Mouse (Mus musculus): ENCODE results near the gene P4ha2. TPM values are rescaled to one million over a fixed set of nuclear protein-coding genes. Genes with fewer than 3 reads are reported as not detected.
A peak's percentile ranks its signal among the peaks of the same experiment; 100 is the strongest.

Gene P4ha2
- polyA plus RNA-seq, 1 experiment from 2014 or later: 25.1 TPM

DNA sequence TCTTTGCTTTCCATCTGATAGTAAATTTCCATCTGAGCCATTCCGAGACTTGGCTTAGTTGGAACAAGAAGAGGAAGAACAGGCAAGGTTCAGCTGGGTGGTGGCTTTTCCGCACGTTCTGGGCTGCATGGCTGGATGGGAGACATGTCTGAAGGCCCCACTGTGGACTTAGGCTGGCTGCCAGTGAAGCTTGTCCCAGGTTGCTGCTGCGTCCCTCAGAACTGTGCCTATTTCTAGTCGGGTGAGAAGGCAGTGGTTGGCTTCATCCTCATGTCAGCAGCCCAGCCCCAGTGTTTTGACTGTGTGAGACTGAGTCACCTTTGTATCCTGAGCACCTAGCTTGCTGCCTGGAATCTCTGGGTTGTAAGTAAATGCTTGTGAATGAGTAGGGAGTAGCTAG lies 9.0 kb downstream of the P4ha2 start:
- H3K27ac ChIP-seq (ENCODE audit: low read depth, low read length): no peak overlapping the region
- no peak for ATAC-seq (ENCODE audit: low FRiP score, low TSS enrichment)
- H3K9ac ChIP-seq (ENCODE audit: low read depth, low read length): no peak overlapping the region
- peaks cover 14% of the 10 kb centered on the region; the same call in 1 of the 2 replicates for H3K4me1 ChIP-seq (ENCODE audit: control insufficient read depth, insufficient read depth, low read length)
- no peaks in the 10 kb centered on the region for H3K9me3 ChIP-seq (ENCODE audit: control insufficient read depth, low read length)
- no peaks in the 10 kb centered on the region for H3K27me3 ChIP-seq (ENCODE audit: control insufficient read depth, insufficient read depth, low read length)
- no peak overlapping the region for H3K4me2 ChIP-seq (replicated peaks; ENCODE audit: low read depth, low read length)
- H3K4me3 ChIP-seq (ENCODE audit: low read length): no peak overlapping the region
- WGBS: 79% methylated on average over 5 of the region's 5 CpGs
- H3K36me3 ChIP-seq (ENCODE audit: control insufficient read depth, insufficient read depth, low read length): no peaks in the 10 kb centered on the region; the same call in 1 of the 2 replicates

- H3K4me2 ChIP-seq (replicated peaks; ENCODE audit: low read depth, low read length): no peak overlapping the region
- no peak overlapping the region for H3K9ac ChIP-seq (ENCODE audit: low read depth, low read length)
- 85% methylated on average over 7 of the region's 7 CpGs for WGBS
- no peak for ATAC-seq (ENCODE audit: low FRiP score, low TSS enrichment)
- peaks cover 19% of the 10 kb centered on the region; the same call in 1 of the 2 replicates for H3K4me1 ChIP-seq (ENCODE audit: control insufficient read depth, insufficient read depth, low read length)
- no peaks in the 10 kb centered on the region for H3K27me3 ChIP-seq (ENCODE audit: control insufficient read depth, insufficient read depth, low read length)
- H3K4me3 ChIP-seq (ENCODE audit: low read length): no peak overlapping the region
- H3K9me3 ChIP-seq (ENCODE audit: control insufficient read depth, low read length): no peaks in the 10 kb centered on the region
- H3K27ac ChIP-seq (ENCODE audit: low read depth, low read length): no peak overlapping the region
- no peaks in the 10 kb centered on the region; the same call in 1 of the 2 replicates for H3K36me3 ChIP-seq (ENCODE audit: control insufficient read depth, insufficient read depth, low read length)
These were observed 11.4 kb downstream of the P4ha2 start for GRCm38 (mm10) chr11:54111291-54111690.

DNA sequence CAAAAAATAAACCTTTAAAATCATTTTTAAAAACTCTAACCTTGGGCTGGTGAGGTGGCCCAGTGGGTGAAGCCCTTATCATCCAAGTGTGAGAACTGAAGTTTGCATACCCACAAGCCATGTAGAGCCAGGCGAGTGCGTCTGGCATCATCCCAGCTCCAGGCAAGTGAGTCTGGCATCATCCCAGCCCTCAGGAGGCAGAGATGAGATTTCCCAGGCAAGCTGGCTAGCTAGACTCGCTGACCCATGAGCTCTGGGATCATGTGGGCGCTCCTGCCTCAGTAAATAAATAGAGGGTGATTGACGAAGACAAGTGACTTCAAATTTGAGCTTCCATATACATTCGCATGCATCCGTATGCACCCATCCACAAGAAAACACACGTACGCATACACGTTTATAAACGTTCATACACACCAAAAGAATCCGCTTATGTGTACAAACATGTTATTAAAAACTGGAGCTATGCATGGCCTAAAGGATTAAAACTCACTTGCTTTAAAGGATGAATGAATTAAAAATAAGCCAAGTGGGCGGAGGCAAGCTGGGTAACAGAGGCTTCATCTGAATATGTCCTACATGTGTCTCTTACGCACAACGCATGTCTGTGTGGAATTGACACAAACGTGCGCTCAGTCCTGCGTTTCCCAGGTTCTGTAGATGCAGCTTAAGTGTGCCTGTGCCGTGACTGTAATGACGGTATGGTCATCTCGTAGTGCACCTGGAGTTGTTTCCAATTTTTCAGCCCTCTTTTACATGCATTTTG lies 12.3 kb downstream of the P4ha2 start:
- no peak overlapping the region for H3K4me3 ChIP-seq (ENCODE audit: low read length)
- H3K9ac ChIP-seq (ENCODE audit: low read depth, low read length): peak overlapping the region; percentile 7; the same call in 1 of the 2 replicates
- H3K9me3 ChIP-seq (ENCODE audit: control insufficient read depth, low read length): no peaks in the 10 kb centered on the region
- ATAC-seq (ENCODE audit: low FRiP score, low TSS enrichment): no peak; the same call in 1 of the 2 replicates
- H3K27ac ChIP-seq (ENCODE audit: low read depth, low read length): peak overlapping the region; percentile 10; the same call in 1 of the 2 replicates
- no peaks in the 10 kb centered on the region for H3K27me3 ChIP-seq (ENCODE audit: control insufficient read depth, insufficient read depth, low read length)
- WGBS: 74% methylated on average over 21 of the region's 21 CpGs
- peak overlapping the region; percentile 29; the same call in 1 of the 2 replicates for H3K4me2 ChIP-seq (replicated peaks; ENCODE audit: low read depth, low read length)
- no peaks in the 10 kb centered on the region; the same call in 1 of the 2 replicates for H3K36me3 ChIP-seq (ENCODE audit: control insufficient read depth, insufficient read depth, low read length)
- H3K4me1 ChIP-seq (ENCODE audit: control insufficient read depth, insufficient read depth, low read length): peaks cover 19% of the 10 kb centered on the region; the same call in 1 of the 2 replicates

DNA sequence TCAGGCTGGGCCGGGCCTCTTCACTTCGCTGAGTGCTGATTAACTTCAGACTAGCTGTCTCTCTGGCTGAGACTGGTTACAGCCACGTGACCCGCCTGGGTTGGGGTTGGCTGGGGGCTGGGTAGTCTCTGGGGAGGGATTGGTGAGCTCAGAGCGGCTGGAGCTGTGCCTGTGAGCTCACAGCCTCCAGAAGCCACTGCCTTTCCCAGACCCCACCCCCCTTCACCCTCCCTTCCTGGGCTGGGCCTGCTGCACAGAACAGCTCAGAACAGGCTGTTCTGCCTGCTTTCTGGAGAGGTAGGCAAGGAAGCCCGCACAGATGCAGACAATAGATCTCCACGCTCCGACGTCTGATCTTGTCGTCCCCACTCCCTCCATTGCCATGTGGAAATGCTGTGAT lies 13.0 kb downstream of the P4ha2 start:
- Histone ChIP-seq H3K36me3 (ENCODE audit: control insufficient read depth, insufficient read depth, low read length) (peaks cover 5% of the 10 kb centered on the region; the same call in 1 of the 2 replicates), H3K4me3 (ENCODE audit: low read length) (no peak overlapping the region; the same call in 1 of the 2 replicates), H3K9me3 (ENCODE audit: control insufficient read depth, low read length) (no peaks in the 10 kb centered on the region), H3K27me3 (ENCODE audit: control insufficient read depth, insufficient read depth, low read length) (no peaks in the 10 kb centered on the region), H3K4me1 (ENCODE audit: control insufficient read depth, insufficient read depth, low read length) (peaks cover 19% of the 10 kb centered on the region; the same call in 1 of the 2 replicates), H3K9ac (ENCODE audit: low read depth, low read length) (peak overlapping the region; percentile 25; the same call in 1 of the 2 replicates), H3K4me2 (replicated peaks; ENCODE audit: low read depth, low read length) (peak overlapping the region; percentile 29), H3K27ac (ENCODE audit: low read depth, low read length) (peak overlapping the region; percentile 72; the same call in 1 of the 2 replicates)
- 2% methylated on average over 10 of the region's 10 CpGs for WGBS
- ATAC-seq (ENCODE audit: low FRiP score, low TSS enrichment): peak; percentile 97

- Histone ChIP-seq H3K4me3 (ENCODE audit: low read length) (no peak overlapping the region; the same call in 1 of the 2 replicates), H3K9ac (ENCODE audit: low read depth, low read length) (peak overlapping the region; percentile 25; the same call in 1 of the 2 replicates), H3K27me3 (ENCODE audit: control insufficient read depth, insufficient read depth, low read length) (no peaks in the 10 kb centered on the region), H3K27ac (ENCODE audit: low read depth, low read length) (peak overlapping the region; percentile 72; the same call in 1 of the 2 replicates), H3K9me3 (ENCODE audit: control insufficient read depth, low read length) (no peaks in the 10 kb centered on the region), H3K4me2 (replicated peaks; ENCODE audit: low read depth, low read length) (peak overlapping the region; percentile 29), H3K36me3 (ENCODE audit: control insufficient read depth, insufficient read depth, low read length) (peaks cover 9% of the 10 kb centered on the region; the same call in 1 of the 2 replicates), H3K4me1 (ENCODE audit: control insufficient read depth, insufficient read depth, low read length) (peaks cover 19% of the 10 kb centered on the region; the same call in 1 of the 2 replicates)
- ATAC-seq (ENCODE audit: low FRiP score, low TSS enrichment): no peak
- WGBS: 41% methylated on average over 4 of the region's 4 CpGs
These were observed 13.5 kb downstream of the P4ha2 start for GRCm38 (mm10) chr11:54113352-54113751.

DNA sequence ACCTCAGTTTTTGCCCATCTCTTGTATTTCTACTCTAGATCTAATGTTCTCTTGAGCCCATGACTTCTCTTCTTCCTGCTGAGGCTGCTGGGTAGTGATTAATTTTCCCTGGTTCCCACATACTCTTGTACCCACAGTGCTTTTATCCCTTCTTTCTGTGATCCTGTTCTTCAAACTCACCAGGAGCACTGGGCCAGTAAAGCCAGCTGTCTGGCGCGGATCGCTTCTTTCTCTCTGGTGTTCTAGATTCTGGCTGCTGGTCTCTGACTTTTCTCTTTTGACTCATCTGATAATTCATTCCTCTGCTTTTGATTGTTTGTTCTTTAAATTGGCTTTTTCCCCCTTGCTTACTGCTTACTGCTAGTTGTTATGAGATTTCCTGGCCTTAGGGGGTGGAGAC lies 14.9 kb downstream of the P4ha2 start:
- H3K9ac ChIP-seq (ENCODE audit: low read depth, low read length): no peak overlapping the region
- 97% methylated on average over 3 of the region's 3 CpGs for WGBS

DNA sequence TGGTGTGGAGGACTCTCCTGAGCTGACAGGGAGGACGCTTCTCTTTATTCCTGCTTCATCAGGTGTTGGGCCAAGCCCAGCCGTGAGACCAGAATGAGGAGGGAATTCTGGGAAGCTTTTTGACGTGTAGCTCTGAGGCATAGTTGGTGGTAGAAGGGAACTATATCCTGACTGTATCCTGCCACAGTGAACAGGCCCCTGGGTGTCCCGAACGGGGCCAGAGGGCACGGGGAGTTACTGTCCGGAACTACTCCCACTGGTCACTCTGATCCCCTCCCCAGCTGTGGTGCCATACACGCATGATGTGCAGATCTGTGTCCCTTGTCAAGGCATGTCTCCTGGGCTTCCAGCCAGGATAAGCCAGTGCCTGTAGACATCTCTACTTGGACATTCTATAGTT lies 15.4 kb downstream of the P4ha2 start:
- Histone ChIP-seq H3K4me3 (ENCODE audit: low read length) (no peak overlapping the region), H3K36me3 (ENCODE audit: control insufficient read depth, insufficient read depth, low read length) (peaks cover 17% of the 10 kb centered on the region; the same call in 1 of the 2 replicates), H3K4me2 (replicated peaks; ENCODE audit: low read depth, low read length) (no peak overlapping the region), H3K27ac (ENCODE audit: low read depth, low read length) (no peak overlapping the region), H3K9ac (ENCODE audit: low read depth, low read length) (no peak overlapping the region; the same call in 1 of the 2 replicates), H3K9me3 (ENCODE audit: control insufficient read depth, low read length) (no peaks in the 10 kb centered on the region), H3K4me1 (ENCODE audit: control insufficient read depth, insufficient read depth, low read length) (peaks cover 19% of the 10 kb centered on the region; the same call in 1 of the 2 replicates), H3K27me3 (ENCODE audit: control insufficient read depth, insufficient read depth, low read length) (no peaks in the 10 kb centered on the region)
- 68% methylated on average over 8 of the region's 8 CpGs for WGBS
- no peak for ATAC-seq (ENCODE audit: low FRiP score, low TSS enrichment)

More for the DNA sequence above, 14.9 kb downstream of the P4ha2 start:
- ATAC-seq (ENCODE audit: low FRiP score, low TSS enrichment): no peak
- Histone ChIP-seq H3K9me3 (ENCODE audit: control insufficient read depth, low read length) (no peaks in the 10 kb centered on the region), H3K27me3 (ENCODE audit: control insufficient read depth, insufficient read depth, low read length) (no peaks in the 10 kb centered on the region), H3K27ac (ENCODE audit: low read depth, low read length) (no peak overlapping the region), H3K4me3 (ENCODE audit: low read length) (no peak overlapping the region), H3K36me3 (ENCODE audit: control insufficient read depth, insufficient read depth, low read length) (peaks cover 14% of the 10 kb centered on the region; the same call in 1 of the 2 replicates), H3K4me1 (ENCODE audit: control insufficient read depth, insufficient read depth, low read length) (peaks cover 19% of the 10 kb centered on the region; the same call in 1 of the 2 replicates), H3K4me2 (replicated peaks; ENCODE audit: low read depth, low read length) (no peak overlapping the region)

DNA sequence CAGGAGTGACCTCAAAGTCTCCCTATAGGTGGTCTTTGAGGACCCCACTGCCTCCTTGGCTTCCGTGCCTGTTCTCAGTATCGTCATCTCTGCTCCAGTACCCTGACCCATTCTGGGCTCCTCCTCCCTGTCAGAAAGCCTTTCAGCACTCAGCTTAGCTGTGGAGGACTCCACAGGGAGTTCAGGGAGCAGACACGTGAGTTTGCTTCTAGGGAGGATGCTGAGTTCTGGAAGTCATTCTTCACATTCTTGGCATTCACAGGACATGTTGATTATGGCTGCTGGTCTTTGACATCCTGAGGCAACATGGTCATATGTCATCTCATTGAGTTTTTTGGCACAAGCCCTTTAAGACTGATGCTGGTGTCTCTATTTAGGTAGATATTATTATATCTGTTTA lies 16.0 kb downstream of the P4ha2 start:
- no peak for ATAC-seq (ENCODE audit: low FRiP score, low TSS enrichment)
- WGBS: 54% methylated on average over 3 of the region's 3 CpGs
- Histone ChIP-seq H3K9ac (ENCODE audit: low read depth, low read length) (no peak overlapping the region), H3K27me3 (ENCODE audit: control insufficient read depth, insufficient read depth, low read length) (no peaks in the 10 kb centered on the region), H3K9me3 (ENCODE audit: control insufficient read depth, low read length) (no peaks in the 10 kb centered on the region), H3K4me3 (ENCODE audit: low read length) (no peak overlapping the region), H3K36me3 (ENCODE audit: control insufficient read depth, insufficient read depth, low read length) (peaks cover 17% of the 10 kb centered on the region; the same call in 1 of the 2 replicates), H3K4me2 (replicated peaks; ENCODE audit: low read depth, low read length) (no peak overlapping the region), H3K27ac (ENCODE audit: low read depth, low read length) (no peak overlapping the region), H3K4me1 (ENCODE audit: control insufficient read depth, insufficient read depth, low read length) (peaks cover 19% of the 10 kb centered on the region; the same call in 1 of the 2 replicates)

DNA sequence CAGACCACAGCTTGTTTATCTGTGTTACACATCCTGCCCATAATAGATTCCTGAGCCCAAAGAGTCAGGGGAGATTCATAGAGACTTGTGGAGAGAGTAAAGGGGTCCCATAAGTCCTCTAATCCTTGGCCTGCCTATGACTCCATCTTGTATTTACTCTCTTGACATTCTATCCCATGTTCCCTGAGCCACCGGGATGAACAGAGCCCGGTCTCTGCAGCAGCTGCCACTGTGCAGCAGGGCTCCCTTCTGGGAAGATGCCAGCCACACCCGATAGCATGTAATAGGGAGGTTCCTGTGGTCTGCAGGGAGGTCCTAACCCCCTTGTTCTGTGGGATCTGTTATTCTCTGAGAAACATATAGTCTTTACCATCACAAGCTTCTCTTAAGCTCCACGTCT lies 16.5 kb downstream of the P4ha2 start:
- Histone ChIP-seq H3K27ac (ENCODE audit: low read depth, low read length) (no peak overlapping the region), H3K4me1 (ENCODE audit: control insufficient read depth, insufficient read depth, low read length) (peaks cover 19% of the 10 kb centered on the region; the same call in 1 of the 2 replicates)

More for the DNA sequence above, 16.5 kb downstream of the P4ha2 start:
- no peak overlapping the region for H3K4me3 ChIP-seq (ENCODE audit: low read length)
- H3K27me3 ChIP-seq (ENCODE audit: control insufficient read depth, insufficient read depth, low read length): no peaks in the 10 kb centered on the region
- H3K9me3 ChIP-seq (ENCODE audit: control insufficient read depth, low read length): no peaks in the 10 kb centered on the region
- no peak for ATAC-seq (ENCODE audit: low FRiP score, low TSS enrichment)
- no peak overlapping the region for H3K4me2 ChIP-seq (replicated peaks; ENCODE audit: low read depth, low read length)
- no peak overlapping the region for H3K9ac ChIP-seq (ENCODE audit: low read depth, low read length)
- WGBS: 87% methylated on average over 4 of the region's 4 CpGs
- H3K36me3 ChIP-seq (ENCODE audit: control insufficient read depth, insufficient read depth, low read length): peaks cover 17% of the 10 kb centered on the region; the same call in 1 of the 2 replicates
